Mouse (Mus musculus) erythroblast, embryonic 14.5 days (primary cell): ENCODE results near the gene Slc16a3. TPM values are rescaled to one million over a fixed set of nuclear protein-coding genes. Genes with fewer than 3 reads are reported as not detected.
A peak's percentile ranks its signal among the peaks of the same experiment; 100 is the strongest.

ENCODE experiments used
- H3K27me3 ChIP-seq: 2 replicates; pipeline ENCODE4 v1.6.1; 2012; ENCODE audit warnings: inconsistent platforms; ENCODE audit not compliant: control insufficient read depth
- H3K36me3 ChIP-seq: 2 replicates; pipeline ENCODE4 v1.6.1; 2012; ENCODE audit warnings: mild to moderate bottlenecking, inconsistent platforms; ENCODE audit not compliant: control insufficient read depth
- H3K4me1 ChIP-seq: 2 replicates; pipeline ENCODE4 v1.6.1; 2012; ENCODE audit warnings: inconsistent platforms; ENCODE audit not compliant: control insufficient read depth
- H3K4me3 ChIP-seq: replicated peaks from 2 replicates; pipeline ENCODE3; 2012; ENCODE audit warnings: moderate library complexity, mild to moderate bottlenecking, inconsistent platforms
- H3K9me3 ChIP-seq: 2 replicates; pipeline ENCODE4 v1.6.1; 2012; ENCODE audit warnings: low read length, inconsistent platforms, mixed read lengths; ENCODE audit not compliant: control insufficient read depth
- GATA1 ChIP-seq: IDR thresholded peaks from 2 replicates; pipeline ENCODE4 v1.6.1; 2012; ENCODE audit warnings: low read length, inconsistent platforms, mixed read lengths
- TAL1 ChIP-seq: IDR thresholded peaks from 3 replicates; pipeline ENCODE4 v1.6.1; 2012; ENCODE audit warnings: low read length, inconsistent platforms, mixed read lengths
- polyA plus RNA-seq: library from polyadenylated mRNA; stranded (reverse); fragments of >175 nt; gene quantifications from 2 replicates; pipeline ENCODE4 v1.2.3, GENCODE M21; 2012

Gene Slc16a3
- polyA plus RNA-seq, 1 experiment = 8.2 TPM

- Histone ChIP-seq H3K9me3 (no peaks in the 10 kb centered on the region), H3K4me1 (peaks cover 90% of the 10 kb centered on the region)
Measured at GRCm38 (mm10) chr11:120981661-120982060, 33.4 kb downstream of the Slc16a3 start.

GRCm38 (mm10) chr11:120982459-120982858 lies 34.2 kb downstream of the Slc16a3 start:
- TF ChIP-seq TAL1 (no peak), GATA1 (no peak)
- no peak overlapping the region for H3K4me3 ChIP-seq
- H3K9me3 ChIP-seq = no peaks in the 10 kb centered on the region
- H3K36me3 ChIP-seq = peaks cover 98% of the 10 kb centered on the region
- H3K27me3 ChIP-seq = no peaks in the 10 kb centered on the region
- peaks cover 92% of the 10 kb centered on the region for H3K4me1 ChIP-seq

More at GRCm38 (mm10) chr11:120981661-120982060, 33.4 kb downstream of the Slc16a3 start:
- Histone ChIP-seq H3K4me3 (no peak overlapping the region), H3K36me3 (peaks cover 98% of the 10 kb centered on the region), H3K27me3 (no peaks in the 10 kb centered on the region)
- TF ChIP-seq GATA1 (no peak), TAL1 (no peak)

- TF ChIP-seq TAL1 (no peak), GATA1 (no peak)
- Histone ChIP-seq H3K27me3 (no peaks in the 10 kb centered on the region), H3K4me3 (no peak overlapping the region), H3K9me3 (no peaks in the 10 kb centered on the region), H3K4me1 (peaks cover 96% of the 10 kb centered on the region), H3K36me3 (peaks cover 95% of the 10 kb centered on the region)
Measured at GRCm38 (mm10) chr11:120984448-120985330, 36.4 kb downstream of the Slc16a3 start.

- TF ChIP-seq TAL1 = no peak
- H3K9me3 ChIP-seq = no peaks in the 10 kb centered on the region
- no peak overlapping the region for H3K4me3 ChIP-seq
- peaks cover 87% of the 10 kb centered on the region for H3K4me1 ChIP-seq
- no peaks in the 10 kb centered on the region for H3K27me3 ChIP-seq
- H3K36me3 ChIP-seq = peaks cover 73% of the 10 kb centered on the region
Measured at GRCm38 (mm10) chr11:120987608-120988007, 39.3 kb downstream of the Slc16a3 start.

- Histone ChIP-seq H3K4me1 (peaks cover 85% of the 10 kb centered on the region), H3K36me3 (peaks cover 65% of the 10 kb centered on the region), H3K27me3 (no peaks in the 10 kb centered on the region), H3K9me3 (no peaks in the 10 kb centered on the region), H3K4me3 (peak overlapping the region; percentile 82)
- TF ChIP-seq GATA1 (no peak), TAL1 (no peak)
Measured at GRCm38 (mm10) chr11:120988410-120988809, 40.1 kb downstream of the Slc16a3 start.

GRCm38 (mm10) chr11:120989523-120989922 lies 41.2 kb downstream of the Slc16a3 start:
- peaks cover 81% of the 10 kb centered on the region for H3K4me1 ChIP-seq
- no peaks in the 10 kb centered on the region for H3K9me3 ChIP-seq
- no peaks in the 10 kb centered on the region for H3K27me3 ChIP-seq
- peak overlapping the region; percentile 82 for H3K4me3 ChIP-seq
- peaks cover 53% of the 10 kb centered on the region for H3K36me3 ChIP-seq
- TF ChIP-seq GATA1 (no peak), TAL1 (no peak)

- TF ChIP-seq GATA1 = no peak
- no peak for TF ChIP-seq TAL1
- Histone ChIP-seq H3K4me1 (peaks cover 75% of the 10 kb centered on the region), H3K4me3 (peak overlapping the region; percentile 82), H3K27me3 (no peaks in the 10 kb centered on the region), H3K36me3 (peaks cover 46% of the 10 kb centered on the region), H3K9me3 (no peaks in the 10 kb centered on the region)
Measured at GRCm38 (mm10) chr11:120990126-120990781, 42.0 kb downstream of the Slc16a3 start.

- no peak for TF ChIP-seq TAL1
- TF ChIP-seq GATA1 = no peak
- Histone ChIP-seq H3K9me3 (no peaks in the 10 kb centered on the region), H3K4me1 (peaks cover 67% of the 10 kb centered on the region), H3K36me3 (peaks cover 41% of the 10 kb centered on the region), H3K27me3 (no peaks in the 10 kb centered on the region), H3K4me3 (peak within 1 kb of the TSS; percentile 82)
Measured at GRCm38 (mm10) chr11:120990951-120991526, 42.8 kb downstream of the Slc16a3 start, which contains the start of gene Csnk1d. TSS of gene Csnk1d (minus strand) at chr11:120991330.

- peaks cover 33% of the 10 kb centered on the region for H3K36me3 ChIP-seq
- peak overlapping the region; percentile 82 for H3K4me3 ChIP-seq
- TF ChIP-seq GATA1 (no peak; the same call in 1 of the 2 replicates), TAL1 (no peak)
- no peaks in the 10 kb centered on the region for H3K9me3 ChIP-seq
- no peaks in the 10 kb centered on the region for H3K27me3 ChIP-seq
- H3K4me1 ChIP-seq = peaks cover 59% of the 10 kb centered on the region
Measured at GRCm38 (mm10) chr11:120991791-120992190, 43.5 kb downstream of the Slc16a3 start.
